In the genomic region with DNA sequence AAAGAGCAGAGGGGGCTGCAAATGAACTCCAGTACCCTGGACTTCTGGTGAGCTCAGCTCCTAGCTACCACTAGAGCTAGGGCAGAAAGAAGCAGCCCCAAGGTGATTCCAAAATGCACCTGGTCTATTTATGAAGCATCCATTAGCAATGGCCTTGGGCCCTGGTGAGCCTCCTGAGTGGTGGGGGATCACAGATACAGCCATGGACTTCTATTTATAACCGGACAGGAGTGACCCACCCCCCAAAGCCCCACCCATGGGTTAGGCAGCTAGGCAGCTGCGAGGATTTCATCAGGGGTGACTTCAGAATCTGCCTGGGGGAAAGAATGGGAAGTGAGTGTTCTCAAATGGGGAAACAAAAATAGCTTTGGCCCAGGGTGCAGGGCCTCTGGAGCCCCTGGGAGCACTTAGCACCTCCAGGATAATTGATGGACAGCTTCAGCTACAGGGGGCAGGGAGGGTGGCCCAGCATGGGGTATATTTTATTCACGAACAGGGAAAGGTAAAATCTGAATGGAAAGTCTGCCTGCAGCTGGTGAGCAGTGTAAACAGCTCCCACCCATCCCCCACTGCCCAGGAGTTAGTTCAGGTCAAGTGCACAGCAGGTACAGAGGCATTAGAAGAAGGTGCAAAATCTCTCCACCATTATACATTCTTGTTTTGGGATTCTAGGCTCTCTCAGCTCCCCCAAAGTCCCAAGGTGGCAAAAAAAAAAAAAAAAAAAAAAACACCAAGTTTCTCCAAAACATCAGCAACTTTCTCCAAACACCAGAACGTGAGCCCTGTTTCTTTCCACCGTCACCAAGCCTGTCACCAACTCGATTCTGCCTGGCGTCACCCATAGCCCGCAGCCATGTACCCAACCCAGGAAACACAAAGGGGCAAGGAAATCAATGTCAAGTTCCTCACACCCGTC, we compare ENCODE assay signal across 13 mouse cellular contexts.
A peak's percentile ranks its signal among the peaks of the same experiment; 100 is the strongest.
DNase-seq lines count a peak whose midpoint lies in the region; ATAC-seq and TF ChIP-seq lines count a peak whose summit lies in the region.
"Had no signal": no experiment of that assay in that cellular context is flagged by ENCODE, and none has a peak within 500 bp of the region (broad histone marks: within the 10 kb centered on the region; RNA-seq: fewer than 3 reads in every experiment).

No protein-coding gene starts in this region.

- peaks cover 60% of the 10 kb centered on the region for H3K4me1 ChIP-seq in heart, embryonic 13.5 days
- H3K4me1 ChIP-seq in ES-E14 (ENCODE audit: control insufficient read depth in 2 of 2, insufficient read depth in 2 of 2, low read length in 2 of 2, poor library complexity in 1 of 2): peaks cover 0 to 14% of the 10 kb centered on the region in 2 experiments; a peak in 2 of 4 replicates
- H3K4me1 ChIP-seq in kidney, adult 2 months (ENCODE audit: control insufficient read depth, insufficient read depth, low read length): peaks cover 5% of the 10 kb centered on the region; the same call in 1 of the 2 replicates

- H3K4me2 ChIP-seq in heart, embryonic 13.5 days: peak overlapping the region; percentile 94

- H3K36me3 ChIP-seq in heart, embryonic 13.5 days: no peaks in the 10 kb centered on the region
- no peaks in the 10 kb centered on the region for H3K36me3 ChIP-seq in ES-E14 (ENCODE audit: control insufficient read depth, insufficient read depth, low read length, poor library complexity, severe bottlenecking)
- H3K36me3 ChIP-seq in kidney, adult 2 months (ENCODE audit: control insufficient read depth, insufficient read depth, low read length): no peaks in the 10 kb centered on the region

- no peak for TF ChIP-seq CTCF in kidney, adult 2 months (conservative IDR thresholded peaks at IDR 0.05; ENCODE audit: insufficient read depth, insufficient read length, low read depth, low read length)

- H3K4me3 ChIP-seq in heart, embryonic 13.5 days: no peak overlapping the region
- no peak overlapping the region for H3K4me3 ChIP-seq in ES-E14 (ENCODE audit: insufficient read depth in 1 of 2, low read depth in 1 of 2, low read length in 2 of 2, poor library complexity in 1 of 2, severe bottlenecking in 1 of 2)
- H3K4me3 ChIP-seq in kidney, adult 2 months (ENCODE audit: insufficient read depth, low read depth, low read length): no peak overlapping the region

- no peak for DNase-seq in heart, postnatal 36 days
- no peak for DNase-seq in ES-E14 (ENCODE audit: low read depth, low spot score)
- peak; percentile 82 for DNase-seq in kidney, adult 2 months
- no peak for DNase-seq in gastrocnemius, postnatal 36 days
- no peak for DNase-seq in lung, postnatal 25 days (ENCODE audit: low spot score)
- no peak for DNase-seq in T-cell, adult 2 months (ENCODE audit: low spot score)
- DNase-seq: embryo, embryonic 11 days had no signal

- no peak for TF ChIP-seq POLR2A in kidney, adult 2 months (IDR thresholded peaks at IDR 0.05; ENCODE audit: low read depth, low read length)

- 0 out of 2 replicates have a peak overlapping the region, but pooled peaks have one; percentile 10 for H3K9ac ChIP-seq in heart, embryonic 13.5 days
- no peak overlapping the region for H3K9ac ChIP-seq in ES-E14 (ENCODE audit: insufficient read depth, low read depth, low read length, poor library complexity, severe bottlenecking)

- H3K27ac ChIP-seq in heart, embryonic 13.5 days (replicated peaks): peak overlapping the region; percentile 76
- no peak overlapping the region for H3K27ac ChIP-seq in ES-E14 (ENCODE audit: insufficient read depth, low read depth, low read length, poor library complexity, severe bottlenecking)
- H3K27ac ChIP-seq in kidney, adult 2 months (ENCODE audit: insufficient read depth, low read depth, low read length): peak overlapping the region; percentile 94
- H3K27ac ChIP-seq: heart, adult 2 months; left cerebral cortex, adult 2 months had no signal

- H3K27me3 ChIP-seq in heart, embryonic 13.5 days (replicated peaks): peaks cover 57% of the 10 kb centered on the region
- H3K27me3 ChIP-seq in kidney, adult 2 months (replicated peaks; ENCODE audit: control insufficient read depth, insufficient read depth, low read length): no peaks in the 10 kb centered on the region

- no peaks in the 10 kb centered on the region for H3K9me3 ChIP-seq in heart, embryonic 13.5 days
- no peaks in the 10 kb centered on the region for H3K9me3 ChIP-seq in ES-E14 (ENCODE audit: control insufficient read depth, insufficient read depth, low read depth, low read length)

- intact Hi-C loops in heart, postnatal 36 days (cut with DNase I): no loop called here
- intact Hi-C loops in gastrocnemius, postnatal 36 days (cut with DNase I): no loop called here

- WGBS in heart, embryonic 13.5 days: 50% methylated on average over 9 of the region's 9 CpGs
- 64% methylated on average over 9 of the region's 9 CpGs for WGBS in kidney, adult 2 months

- in situ Hi-C loops in ES-E14 (cut with MboI; ENCODE audit: low sequenced_read_pairs in 2 of 2, unreplicated experiment in 2 of 2): no loop called here

- ATAC-seq in heart, embryonic 13.5 days (ENCODE audit: extremely low read depth, insufficient number of reproducible peaks, low FRiP score, low TSS enrichment): no peak
- peak; percentile 69 for ATAC-seq in monocyte, adult 5-6 weeks (replicated peaks; ENCODE audit: insufficient number of reproducible peaks, low FRiP score, low TSS enrichment, poor library complexity, severe bottlenecking)
- ATAC-seq: forebrain, embryonic 14.5 days; midbrain, embryonic 16.5 days had no signal

TF ChIP-seq in ES-E14, 5 proteins besides CTCF, POLR2A, EP300 and RAD21:
- TF ChIP-seq ZNF384 (IDR thresholded peaks at IDR 0.05; ENCODE audit: low read depth, low read length): peak; percentile 90
- no peak for TF ChIP-seq CHD2 (IDR thresholded peaks at IDR 0.05; ENCODE audit: low read depth, low read length)
